Mouse (Mus musculus): ENCODE measurements around the gene Ddn.

- TF ChIP-seq CTCF (conservative IDR thresholded peaks at IDR 0.05; ENCODE audit: low read length) (peak; percentile 27), NANOG (IDR thresholded peaks at IDR 0.05; ENCODE audit: borderline replicate concordance, low read length) (no peak)
Measured at GRCm38 (mm10) chr15:98805324-98806040, 3.8 kb downstream of the Ddn start.
